10 mouse cellular contexts compared by ENCODE assay signal in the genomic region with DNA sequence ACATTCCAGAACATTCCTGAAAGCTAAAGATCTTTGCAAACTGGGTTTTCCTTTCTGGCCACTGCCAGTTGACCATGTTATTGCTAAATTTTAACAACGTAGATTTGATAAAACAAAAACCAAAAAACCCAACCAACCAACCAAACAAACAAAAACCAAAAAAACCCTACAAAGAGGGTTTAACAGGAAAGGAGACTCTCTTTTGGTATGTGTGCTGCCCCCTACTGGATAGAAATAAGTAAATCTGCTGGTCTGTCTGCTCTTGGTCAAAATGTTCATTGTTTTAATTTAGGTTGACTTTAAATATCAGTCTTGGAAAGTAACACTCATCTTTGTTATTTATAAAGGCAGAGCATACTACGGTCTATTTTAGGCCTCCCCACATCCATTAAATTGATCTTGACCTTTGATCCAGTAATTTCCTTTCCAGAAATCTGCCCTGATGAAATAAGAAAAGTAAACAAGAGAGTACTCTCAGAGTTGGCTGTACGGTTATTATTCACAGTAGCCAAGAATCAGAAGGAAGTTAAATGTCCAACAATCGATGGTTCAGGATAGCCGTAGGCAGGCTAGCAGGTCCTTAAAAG. TPM values are rescaled to one million over a fixed set of nuclear protein-coding genes. Genes with fewer than 3 reads are reported as not detected.
DNase-seq lines count a peak whose midpoint lies in the region; ATAC-seq and TF ChIP-seq lines count a peak whose summit lies in the region.
"Had no signal": no experiment of that assay in that cellular context is flagged by ENCODE, and none has a peak within 500 bp of the region (broad histone marks: within the 10 kb centered on the region; RNA-seq: fewer than 3 reads in every experiment).

No protein-coding gene starts in this region.

- peaks cover 5% of the 10 kb centered on the region; the same call in 1 of the 2 replicates for H3K4me1 ChIP-seq in forebrain, embryonic 14.5 days (ENCODE audit: control insufficient read depth, insufficient read depth, low read length)
- no peaks in the 10 kb centered on the region; the same call in 1 of the 2 replicates for H3K4me1 ChIP-seq in forebrain, embryonic 16.5 days (replicated peaks; ENCODE audit: control insufficient read depth, insufficient read depth, low read length)
- peaks cover 16% of the 10 kb centered on the region for H3K4me1 ChIP-seq in lung, embryonic 14.5 days (ENCODE audit: insufficient read depth)
- H3K4me1 ChIP-seq in hindbrain, embryonic 14.5 days (replicated peaks; ENCODE audit: control insufficient read depth, insufficient read depth, low read length) = no peaks in the 10 kb centered on the region

- H3K4me3 ChIP-seq in forebrain, embryonic 14.5 days (ENCODE audit: low read depth, low read length) = no peak overlapping the region
- H3K4me3 ChIP-seq in forebrain, embryonic 16.5 days (replicated peaks; ENCODE audit: low read length) = no peak overlapping the region
- no peak overlapping the region for H3K4me3 ChIP-seq in lung, embryonic 14.5 days (ENCODE audit: low read depth, low read length)
- no peak overlapping the region for H3K4me3 ChIP-seq in hindbrain, embryonic 14.5 days (replicated peaks; ENCODE audit: low read length)
- H3K4me3 ChIP-seq: midbrain, embryonic 12.5 days had no signal

- no peaks in the 10 kb centered on the region for H3K9me3 ChIP-seq in forebrain, embryonic 14.5 days (replicated peaks; ENCODE audit: control insufficient read depth, low read length)
- no peaks in the 10 kb centered on the region for H3K9me3 ChIP-seq in forebrain, embryonic 16.5 days (ENCODE audit: control insufficient read depth, low read length)
- H3K9me3 ChIP-seq in lung, embryonic 14.5 days (ENCODE audit: low read depth, low read length) = no peaks in the 10 kb centered on the region
- H3K9me3 ChIP-seq in hindbrain, embryonic 14.5 days (ENCODE audit: control insufficient read depth, low read length) = no peaks in the 10 kb centered on the region
- H3K9me3 ChIP-seq: G1E; midbrain, embryonic 12.5 days had no signal

- TF ChIP-seq CTCF in lung, embryonic 14.5 days (IDR thresholded peaks at IDR 0.05; ENCODE audit: low read depth) = peak; percentile 65

- 86% methylated on average over 5 of the region's 5 CpGs for WGBS in forebrain, embryonic 14.5 days
- 81% methylated on average over 5 of the region's 5 CpGs for WGBS in forebrain, embryonic 16.5 days
- 25% methylated on average over 5 of the region's 5 CpGs for whole genome bisulfite sequencing in lung, embryonic 14.5 days
- WGBS in hindbrain, embryonic 14.5 days = 78% methylated on average over 5 of the region's 5 CpGs

- H3K27ac ChIP-seq in forebrain, embryonic 14.5 days (ENCODE audit: low read depth, low read length) = no peak overlapping the region
- H3K27ac ChIP-seq in forebrain, embryonic 16.5 days (ENCODE audit: low read length) = no peak overlapping the region
- H3K27ac ChIP-seq in lung, embryonic 14.5 days (ENCODE audit: low read depth) = peak overlapping the region; percentile 69
- no peak overlapping the region for H3K27ac ChIP-seq in hindbrain, embryonic 14.5 days
- H3K27ac ChIP-seq: midbrain, embryonic 12.5 days had no signal

- no peaks in the 10 kb centered on the region for H3K27me3 ChIP-seq in forebrain, embryonic 14.5 days (replicated peaks; ENCODE audit: control insufficient read depth, insufficient read depth, low read length)
- no peaks in the 10 kb centered on the region for H3K27me3 ChIP-seq in forebrain, embryonic 16.5 days (replicated peaks; ENCODE audit: control insufficient read depth, insufficient read depth, low read length)
- no peaks in the 10 kb centered on the region for H3K27me3 ChIP-seq in lung, embryonic 14.5 days (ENCODE audit: insufficient read depth, low read length)
- no peaks in the 10 kb centered on the region for H3K27me3 ChIP-seq in hindbrain, embryonic 14.5 days (ENCODE audit: control insufficient read depth, insufficient read depth, low read length)
- H3K27me3 ChIP-seq: midbrain, embryonic 12.5 days had no signal

- H3K36me3 ChIP-seq in forebrain, embryonic 14.5 days (ENCODE audit: control insufficient read depth, insufficient read depth, low read length) = no peaks in the 10 kb centered on the region
- no peaks in the 10 kb centered on the region for H3K36me3 ChIP-seq in forebrain, embryonic 16.5 days (ENCODE audit: control insufficient read depth, insufficient read depth)
- no peaks in the 10 kb centered on the region for H3K36me3 ChIP-seq in lung, embryonic 14.5 days (ENCODE audit: insufficient read depth)
- H3K36me3 ChIP-seq in hindbrain, embryonic 14.5 days (replicated peaks; ENCODE audit: control insufficient read depth, insufficient read depth) = no peaks in the 10 kb centered on the region
- H3K36me3 ChIP-seq: G1E; midbrain, embryonic 12.5 days had no signal

- H3K9ac ChIP-seq in forebrain, embryonic 14.5 days (ENCODE audit: low read length) = no peak overlapping the region
- H3K9ac ChIP-seq in forebrain, embryonic 16.5 days (replicated peaks; ENCODE audit: low read depth, low read length) = no peak overlapping the region
- no peak overlapping the region for H3K9ac ChIP-seq in lung, embryonic 14.5 days
- no peak overlapping the region for H3K9ac ChIP-seq in hindbrain, embryonic 14.5 days
- H3K9ac ChIP-seq: midbrain, embryonic 12.5 days had no signal

- H3K4me2 ChIP-seq in forebrain, embryonic 14.5 days (ENCODE audit: low read length) = no peak overlapping the region
- H3K4me2 ChIP-seq in forebrain, embryonic 16.5 days (ENCODE audit: low read length) = no peak overlapping the region
- H3K4me2 ChIP-seq in lung, embryonic 14.5 days = no peak overlapping the region
- no peak overlapping the region for H3K4me2 ChIP-seq in hindbrain, embryonic 14.5 days (replicated peaks)
- H3K4me2 ChIP-seq: midbrain, embryonic 12.5 days had no signal

- peak; percentile 46 for DNase-seq in forebrain, embryonic 14.5 days (ENCODE audit: low spot score)
- peak; percentile 84 for DNase-seq in lung, embryonic 14.5 days
- DNase-seq in lung, postnatal 4 days = no peak
- DNase-seq in retina, postnatal 7 days (ENCODE audit: low read depth, low spot score) = peak; percentile 11
- DNase-seq in right cerebral cortex, postnatal 4 days = no peak
- DNase-seq in hindbrain, embryonic 14.5 days (ENCODE audit: low spot score) = no peak

- ATAC-seq in forebrain, embryonic 14.5 days = no peak
- ATAC-seq in forebrain, embryonic 16.5 days = no peak
- ATAC-seq in lung, embryonic 14.5 days (ENCODE audit: insufficient read depth) = 0 out of 2 replicates have a peak, but pooled peaks have one; percentile 13
- ATAC-seq in granulocyte monocyte progenitor cell, adult 5-6 weeks (replicated peaks; ENCODE audit: poor library complexity, severe bottlenecking) = peak; percentile 42; the same call in 1 of the 2 replicates
- no peak for ATAC-seq in hindbrain, embryonic 14.5 days (ENCODE audit: low FRiP score)

RNA-seq across cellular contexts. Expression of gene Prr5l, which starts 54.7 kb away (rescaled TPM):
- polyA plus RNA-seq in forebrain, embryonic 14.5 days (2014; fragmentation: Nextera tagmentation; extraction: Ambion mirVana) = 5.1 and 5.4 TPM in 2 replicates
- 5.5 and 6.6 TPM in 2 replicates for polyA plus RNA-seq in forebrain, embryonic 16.5 days (2015; fragmentation: Nextera tagmentation; extraction: Ambion mirVana)
- 42.0 and 48.9 TPM in 2 replicates for polyA plus RNA-seq in lung, embryonic 14.5 days (2014; fragmentation: Nextera tagmentation; extraction: Ambion mirVana)
- total RNA-seq in granulocyte monocyte progenitor cell, adult 5-6 weeks (2014; fragmentation: Nextera tagmentation) = not detected in 2 replicates
- total RNA-seq in granulocyte monocyte progenitor cell, adult 5-6 weeks (2017) = not detected in 2 replicates
- 4.4 and 6.0 TPM in 2 replicates for polyA plus RNA-seq in hindbrain, embryonic 14.5 days (2014; fragmentation: Nextera tagmentation; extraction: Ambion mirVana)
- polyA plus RNA-seq: G1E had no signal

RNA-seq across cellular contexts. Expression of gene Commd9, which starts 57.9 kb away (rescaled TPM):
- polyA plus RNA-seq in forebrain, embryonic 14.5 days (2014; fragmentation: Nextera tagmentation; extraction: Ambion mirVana) = 111 and 118 TPM in 2 replicates
- polyA plus RNA-seq in forebrain, embryonic 16.5 days (2015; fragmentation: Nextera tagmentation; extraction: Ambion mirVana) = 97.4 and 99.3 TPM in 2 replicates
- 56.8 and 60.3 TPM in 2 replicates for polyA plus RNA-seq in lung, embryonic 14.5 days (2014; fragmentation: Nextera tagmentation; extraction: Ambion mirVana)
- 13.3 and 30.9 TPM in 2 replicates for total RNA-seq in granulocyte monocyte progenitor cell, adult 5-6 weeks (2014; fragmentation: Nextera tagmentation)
- total RNA-seq in granulocyte monocyte progenitor cell, adult 5-6 weeks (2017) = 24.5 and 40.7 TPM in 2 replicates
- polyA plus RNA-seq in hindbrain, embryonic 14.5 days (2014; fragmentation: Nextera tagmentation; extraction: Ambion mirVana) = 99.1 TPM in 2 replicates

Comparison
In these comparisons a context has a peak if more than half of its experiments do, and no peak if none do; other contexts are left out.
1. DNase-seq: peak in forebrain, embryonic 14.5 days (single experiment), lung, embryonic 14.5 days (single experiment) and retina, postnatal 7 days (single experiment); none in lung, postnatal 4 days (0 of 2), right cerebral cortex, postnatal 4 days (single experiment) and hindbrain, embryonic 14.5 days (single experiment).
2. ATAC-seq: peak in lung, embryonic 14.5 days (single experiment) and granulocyte monocyte progenitor cell, adult 5-6 weeks (single experiment); none in forebrain, embryonic 14.5 days (single experiment), forebrain, embryonic 16.5 days (single experiment) and hindbrain, embryonic 14.5 days (single experiment).